Mouse (Mus musculus): ENCODE measurements at regions not wholly inside any gene's neighbourhood (a gene's known extent, or its start where the extent isn't known, plus 50 kb on each side); places are given as distances from the start of the nearest gene placed in this dataset.
"Not testable (repeated sequence)": the region's sequence is repeated elsewhere in the genome, so short reads cannot be mapped to it uniquely, and the experiment has no call there.

- DNase-seq (ENCODE audit: low spot score in 2 of 2) = no peak
These were observed 202.2 kb upstream of the Sema6d start for GRCm38 (mm10) chr2:123887587-123887986.

- DNase-seq (ENCODE audit: low spot score in 2 of 2) = not testable (repeated sequence)
These were observed 177.8 kb upstream of the Sema6d start for GRCm38 (mm10) chr2:123911921-123912320.

- DNase-seq (ENCODE audit: low spot score in 2 of 2) = peak; percentile 10 to 58
These were observed 175.7 kb upstream of the Sema6d start for GRCm38 (mm10) chr2:123914021-123914420.

GRCm38 (mm10) chr2:123920418-123920817, 169.4 kb upstream of the Sema6d start:
- DNase-seq (ENCODE audit: low spot score in 2 of 2) = peak in 1 of 2 experiments; percentile 53

- DNase-seq (ENCODE audit: low spot score in 2 of 2) = peak in 1 of 2 experiments; percentile 13
These were observed 161.7 kb upstream of the Sema6d start for GRCm38 (mm10) chr2:123928066-123928465.

- no peak for DNase-seq (ENCODE audit: low spot score in 2 of 2)
These were observed 152.9 kb upstream of the Sema6d start for GRCm38 (mm10) chr2:123936896-123937295.

GRCm38 (mm10) chr2:123963606-123964005, 126.2 kb upstream of the Sema6d start:
- no peak for DNase-seq (ENCODE audit: low spot score in 2 of 2)

- no peak for DNase-seq (ENCODE audit: low spot score in 2 of 2)
These were observed 86.3 kb upstream of the Sema6d start for GRCm38 (mm10) chr2:124003507-124003906.

GRCm38 (mm10) chr2:124015542-124015941, 74.2 kb upstream of the Sema6d start:
- peak; percentile 1 to 11 for DNase-seq (ENCODE audit: low spot score in 2 of 2)
